Mouse (Mus musculus): ENCODE data around the gene Fam229a. TPM values are rescaled to one million over a fixed set of nuclear protein-coding genes. Genes with fewer than 3 reads are reported as not detected.
A peak's percentile ranks its signal among the peaks of the same experiment; 100 is the strongest.

Fam229a gene
- polyA plus RNA-seq, 1 experiment, result 0.88 TPM

- TF ChIP-seq POLR2A (IDR thresholded peaks at IDR 0.05; ENCODE audit: extremely low read depth, insufficient read depth, low read length) (no peak), CTCF (IDR thresholded peaks at IDR 0.05; ENCODE audit: extremely low read depth, insufficient read depth, low read length) (no peak)
- Histone ChIP-seq H3K4me1 (ENCODE audit: control insufficient read depth, insufficient read depth, low read length) (no peaks in the 10 kb centered on the region), H3K27ac (ENCODE audit: insufficient read depth, low read length) (no peak overlapping the region), H3K4me3 (ENCODE audit: insufficient read depth, low read length) (no peak overlapping the region)
Measured at GRCm38 (mm10) chr4:129507434-129508236, 16.6 kb downstream of the Fam229a start.

GRCm38 (mm10) chr4:129508237-129508515 is 17.2 kb downstream of the Fam229a start:
- H3K27ac ChIP-seq (ENCODE audit: insufficient read depth, low read length), result no peak overlapping the region
- H3K4me1 ChIP-seq (ENCODE audit: control insufficient read depth, insufficient read depth, low read length), result no peaks in the 10 kb centered on the region
- H3K4me3 ChIP-seq (ENCODE audit: insufficient read depth, low read length), result no peak overlapping the region
- TF ChIP-seq CTCF (IDR thresholded peaks at IDR 0.05; ENCODE audit: extremely low read depth, insufficient read depth, low read length), result no peak
- no peak for TF ChIP-seq POLR2A (IDR thresholded peaks at IDR 0.05; ENCODE audit: extremely low read depth, insufficient read depth, low read length)

GRCm38 (mm10) chr4:129508834-129509600 is 18.0 kb downstream of the Fam229a start:
- no peak overlapping the region for H3K4me3 ChIP-seq (ENCODE audit: insufficient read depth, low read length)
- no peak overlapping the region for H3K27ac ChIP-seq (ENCODE audit: insufficient read depth, low read length)
- no peaks in the 10 kb centered on the region for H3K4me1 ChIP-seq (ENCODE audit: control insufficient read depth, insufficient read depth, low read length)
- TF ChIP-seq POLR2A (IDR thresholded peaks at IDR 0.05; ENCODE audit: extremely low read depth, insufficient read depth, low read length), result no peak
- no peak for TF ChIP-seq CTCF (IDR thresholded peaks at IDR 0.05; ENCODE audit: extremely low read depth, insufficient read depth, low read length)

- TF ChIP-seq CTCF (IDR thresholded peaks at IDR 0.05; ENCODE audit: extremely low read depth, insufficient read depth, low read length), result no peak
- TF ChIP-seq POLR2A (IDR thresholded peaks at IDR 0.05; ENCODE audit: extremely low read depth, insufficient read depth, low read length), result no peak
- Histone ChIP-seq H3K4me1 (ENCODE audit: control insufficient read depth, insufficient read depth, low read length) (no peaks in the 10 kb centered on the region), H3K27ac (ENCODE audit: insufficient read depth, low read length) (no peak overlapping the region), H3K4me3 (ENCODE audit: insufficient read depth, low read length) (no peak overlapping the region)
Measured at GRCm38 (mm10) chr4:129509650-129510049, 18.7 kb downstream of the Fam229a start.

GRCm38 (mm10) chr4:129510723-129511412 is 19.9 kb downstream of the Fam229a start:
- peak overlapping the region; percentile 67; the same call in 1 of the 2 replicates for H3K27ac ChIP-seq (ENCODE audit: insufficient read depth, low read length)
- TF ChIP-seq CTCF (IDR thresholded peaks at IDR 0.05; ENCODE audit: extremely low read depth, insufficient read depth, low read length), result no peak
- no peak for TF ChIP-seq POLR2A (IDR thresholded peaks at IDR 0.05; ENCODE audit: extremely low read depth, insufficient read depth, low read length)
- H3K4me3 ChIP-seq (ENCODE audit: insufficient read depth, low read length), result no peak overlapping the region
- H3K4me1 ChIP-seq (ENCODE audit: control insufficient read depth, insufficient read depth, low read length), result no peaks in the 10 kb centered on the region

GRCm38 (mm10) chr4:129511413-129512096 is 20.6 kb downstream of the Fam229a start:
- Histone ChIP-seq H3K4me3 (ENCODE audit: insufficient read depth, low read length) (no peak overlapping the region), H3K4me1 (ENCODE audit: control insufficient read depth, insufficient read depth, low read length) (no peaks in the 10 kb centered on the region), H3K27ac (ENCODE audit: insufficient read depth, low read length) (peak overlapping the region; percentile 75)
- TF ChIP-seq CTCF (IDR thresholded peaks at IDR 0.05; ENCODE audit: extremely low read depth, insufficient read depth, low read length) (no peak), POLR2A (IDR thresholded peaks at IDR 0.05; ENCODE audit: extremely low read depth, insufficient read depth, low read length) (no peak)

GRCm38 (mm10) chr4:129513086-129513767 is 22.2 kb downstream of the Fam229a start, which contains the start of gene Marcksl1:
Gene Marcksl1, plus strand, starts transcription at chr4:129513581.
- Histone ChIP-seq H3K4me1 (ENCODE audit: control insufficient read depth, insufficient read depth, low read length) (no peaks in the 10 kb centered on the region), H3K4me3 (ENCODE audit: insufficient read depth, low read length) (peak within 1 kb of the TSS; percentile 56), H3K27ac (ENCODE audit: insufficient read depth, low read length) (0 out of 2 replicates have a peak within 1 kb of the TSS, but pooled peaks have one; percentile 61)
- TF ChIP-seq POLR2A (IDR thresholded peaks at IDR 0.05; ENCODE audit: extremely low read depth, insufficient read depth, low read length) (peak; percentile 44; the same call in 1 of the 2 replicates), CTCF (IDR thresholded peaks at IDR 0.05; ENCODE audit: extremely low read depth, insufficient read depth, low read length) (no peak)

GRCm38 (mm10) chr4:129513891-129514290 is 22.9 kb downstream of the Fam229a start:
- H3K27ac ChIP-seq (ENCODE audit: insufficient read depth, low read length), result no peak overlapping the region
- no peaks in the 10 kb centered on the region for H3K4me1 ChIP-seq (ENCODE audit: control insufficient read depth, insufficient read depth, low read length)

More at GRCm38 (mm10) chr4:129513891-129514290, 22.9 kb downstream of the Fam229a start:
- peak overlapping the region; percentile 56 for H3K4me3 ChIP-seq (ENCODE audit: insufficient read depth, low read length)
- no peak for TF ChIP-seq POLR2A (IDR thresholded peaks at IDR 0.05; ENCODE audit: extremely low read depth, insufficient read depth, low read length)
- no peak for TF ChIP-seq CTCF (IDR thresholded peaks at IDR 0.05; ENCODE audit: extremely low read depth, insufficient read depth, low read length)

Measured in cortical plate, adult 2 months (tissue).